Mouse (Mus musculus): ENCODE data around the gene Atf7. TPM values are rescaled to one million over a fixed set of nuclear protein-coding genes. Genes with fewer than 3 reads are reported as not detected.
"Not testable (repeated sequence)": the region's sequence is repeated elsewhere in the genome, so short reads cannot be mapped to it uniquely, and the experiment has no call there.

The Atf7 gene
- polyA plus RNA-seq, 1 experiment from 2014 or later = 36.5 TPM

DNA sequence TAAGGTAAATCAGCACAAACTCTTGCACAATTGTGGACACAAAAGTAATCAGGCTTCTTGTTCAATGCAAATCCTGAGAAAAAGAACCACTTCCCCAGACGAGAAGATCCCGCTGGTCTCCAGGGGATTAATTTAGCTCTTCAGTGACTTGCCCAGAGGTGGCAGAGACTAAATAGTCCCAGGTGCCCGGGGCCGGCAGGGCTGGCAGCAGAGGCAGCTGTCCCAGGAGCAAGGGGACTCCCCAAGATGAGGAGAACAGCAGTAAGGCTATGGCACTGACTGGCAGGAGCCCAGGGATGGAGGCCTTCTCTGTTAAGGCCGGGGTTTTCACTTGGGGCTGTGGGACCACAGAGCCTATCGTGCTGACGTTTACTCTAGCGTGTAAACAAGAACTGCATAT is 38.6 kb upstream of the Atf7 start:
- Histone ChIP-seq H3K27ac (ENCODE audit: low read depth) (no peak overlapping the region), H3K9me3 (ENCODE audit: control insufficient read depth, low read length) (no peaks in the 10 kb centered on the region), H3K9ac (ENCODE audit: low read length) (no peak overlapping the region), H3K4me2 (ENCODE audit: low read length) (no peak overlapping the region), H3K4me3 (ENCODE audit: low read depth, low read length) (no peak overlapping the region), H3K36me3 (ENCODE audit: control insufficient read depth, insufficient read depth, low read length) (peaks cover 83% of the 10 kb centered on the region), H3K4me1 (replicated peaks; ENCODE audit: control insufficient read depth, insufficient read depth, low read length) (no peaks in the 10 kb centered on the region), H3K27me3 (replicated peaks; ENCODE audit: control insufficient read depth, insufficient read depth, low read length) (no peaks in the 10 kb centered on the region)
- DNase-seq (ENCODE audit: low spot score) (no peak), ATAC-seq (replicated peaks; ENCODE audit: low FRiP score, low TSS enrichment, low read depth) (no peak)
- WGBS = 92% methylated on average over 8 of the region's 8 CpGs

DNA sequence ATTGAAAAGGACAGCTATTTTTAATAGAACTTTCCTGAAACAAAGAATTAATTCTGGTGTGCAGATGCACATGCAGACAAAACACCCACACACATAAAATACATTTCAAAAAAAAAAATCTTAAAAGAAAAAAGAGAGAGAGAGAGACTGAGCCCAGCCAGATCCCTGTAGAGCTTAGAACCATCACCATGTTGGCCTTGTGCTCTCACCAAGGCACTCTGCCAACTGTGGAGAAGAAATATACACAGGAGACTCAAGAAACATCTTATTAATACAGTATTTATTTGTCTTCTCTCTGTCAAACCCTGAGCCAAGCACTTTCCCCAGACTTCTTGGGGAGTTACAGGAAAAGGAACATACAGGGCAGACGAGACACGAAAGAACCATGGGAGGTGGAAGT is 37.3 kb upstream of the Atf7 start:
- no CpG with 5 or more reads among the region's 2 CpGs for WGBS
- H3K9ac ChIP-seq (ENCODE audit: low read length); H3K9me3 ChIP-seq (ENCODE audit: control insufficient read depth, low read length); DNase-seq (ENCODE audit: low spot score); H3K4me3 ChIP-seq (ENCODE audit: low read depth, low read length); H3K4me1 ChIP-seq (replicated peaks; ENCODE audit: control insufficient read depth, insufficient read depth, low read length); ATAC-seq (replicated peaks; ENCODE audit: low FRiP score, low TSS enrichment, low read depth); H3K27me3 ChIP-seq (replicated peaks; ENCODE audit: control insufficient read depth, insufficient read depth, low read length); H3K27ac ChIP-seq (ENCODE audit: low read depth); H3K4me2 ChIP-seq (ENCODE audit: low read length): not testable (repeated sequence)
- peaks cover 71% of the 10 kb centered on the region for H3K36me3 ChIP-seq (ENCODE audit: control insufficient read depth, insufficient read depth, low read length)

DNA sequence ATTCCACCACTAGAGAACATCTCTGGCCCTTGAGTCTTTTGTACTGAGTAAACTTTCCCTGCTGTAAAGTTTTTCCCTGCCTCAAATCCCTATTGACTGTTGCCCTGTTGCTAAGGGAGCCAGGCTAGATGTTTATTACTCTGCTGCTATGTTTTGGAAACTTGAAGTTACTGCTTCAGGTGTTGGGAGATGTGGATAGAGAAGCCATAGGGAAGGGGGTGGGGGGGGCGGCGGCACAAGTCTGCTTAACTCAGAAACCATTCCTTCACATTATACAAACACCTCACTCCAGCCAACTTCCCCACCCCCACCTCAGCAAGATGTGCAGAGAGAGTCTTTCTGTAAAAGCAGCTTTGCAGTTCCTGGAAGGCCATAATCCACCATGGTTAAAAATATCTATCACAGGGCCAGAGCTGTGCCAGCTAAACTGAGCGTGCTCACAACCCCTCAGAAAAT is 32.7 kb upstream of the Atf7 start:
- WGBS = 22% methylated on average over 3 of the region's 3 CpGs
- ATAC-seq (replicated peaks; ENCODE audit: low FRiP score, low TSS enrichment, low read depth) = no peak; the same call in 1 of the 2 replicates
- H3K27ac ChIP-seq (ENCODE audit: low read depth) = peak overlapping the region; percentile 70

DNA sequence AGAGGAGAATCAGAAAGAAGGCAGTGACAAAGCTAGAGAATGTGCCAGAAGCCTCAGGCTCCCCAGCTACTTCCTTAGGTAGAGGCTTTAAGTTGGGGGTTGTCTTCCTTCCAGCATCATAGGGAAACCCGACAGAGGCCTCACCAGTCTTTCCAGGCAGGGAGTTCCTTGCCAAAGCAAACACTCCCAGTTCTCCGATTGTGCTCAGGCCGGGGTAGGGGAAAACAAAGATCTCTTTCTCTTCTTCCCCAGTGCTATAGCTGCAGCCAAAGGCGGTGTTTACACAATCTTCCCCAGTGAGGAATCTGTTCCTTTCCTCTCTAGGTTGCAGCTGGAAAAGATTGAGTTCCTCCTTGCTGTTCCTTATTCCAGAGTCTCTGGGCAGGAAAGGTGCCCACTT is 31.4 kb upstream of the Atf7 start:
- Histone ChIP-seq H3K36me3 (ENCODE audit: control insufficient read depth, insufficient read depth, low read length) (peaks cover 14% of the 10 kb centered on the region), H3K4me1 (replicated peaks; ENCODE audit: control insufficient read depth, insufficient read depth, low read length) (peaks cover 21% of the 10 kb centered on the region), H3K4me3 (ENCODE audit: low read depth, low read length) (no peak overlapping the region), H3K27me3 (replicated peaks; ENCODE audit: control insufficient read depth, insufficient read depth, low read length) (no peaks in the 10 kb centered on the region), H3K4me2 (ENCODE audit: low read length) (peak overlapping the region; percentile 1; the same call in 1 of the 2 replicates), H3K9me3 (ENCODE audit: control insufficient read depth, low read length) (no peaks in the 10 kb centered on the region), H3K27ac (ENCODE audit: low read depth) (peak overlapping the region; percentile 70), H3K9ac (ENCODE audit: low read length) (no peak overlapping the region)
- 7% methylated on average over 4 of the region's 4 CpGs for WGBS
- ATAC-seq (replicated peaks; ENCODE audit: low FRiP score, low TSS enrichment, low read depth) (0 out of 2 replicates have a peak, but pooled peaks have one; percentile 70), DNase-seq (ENCODE audit: low spot score) (peak; percentile 70)

More for the DNA sequence above, 32.7 kb upstream of the Atf7 start:
- no peaks in the 10 kb centered on the region for H3K9me3 ChIP-seq (ENCODE audit: control insufficient read depth, low read length)
- peaks cover 25% of the 10 kb centered on the region for H3K36me3 ChIP-seq (ENCODE audit: control insufficient read depth, insufficient read depth, low read length)
- H3K4me1 ChIP-seq (replicated peaks; ENCODE audit: control insufficient read depth, insufficient read depth, low read length) = peaks cover 21% of the 10 kb centered on the region
- peak; percentile 63 for DNase-seq (ENCODE audit: low spot score)
- no peaks in the 10 kb centered on the region for H3K27me3 ChIP-seq (replicated peaks; ENCODE audit: control insufficient read depth, insufficient read depth, low read length)
- no peak overlapping the region for H3K9ac ChIP-seq (ENCODE audit: low read length)
- H3K4me3 ChIP-seq (ENCODE audit: low read depth, low read length) = no peak overlapping the region
- no peak overlapping the region for H3K4me2 ChIP-seq (ENCODE audit: low read length)

DNA sequence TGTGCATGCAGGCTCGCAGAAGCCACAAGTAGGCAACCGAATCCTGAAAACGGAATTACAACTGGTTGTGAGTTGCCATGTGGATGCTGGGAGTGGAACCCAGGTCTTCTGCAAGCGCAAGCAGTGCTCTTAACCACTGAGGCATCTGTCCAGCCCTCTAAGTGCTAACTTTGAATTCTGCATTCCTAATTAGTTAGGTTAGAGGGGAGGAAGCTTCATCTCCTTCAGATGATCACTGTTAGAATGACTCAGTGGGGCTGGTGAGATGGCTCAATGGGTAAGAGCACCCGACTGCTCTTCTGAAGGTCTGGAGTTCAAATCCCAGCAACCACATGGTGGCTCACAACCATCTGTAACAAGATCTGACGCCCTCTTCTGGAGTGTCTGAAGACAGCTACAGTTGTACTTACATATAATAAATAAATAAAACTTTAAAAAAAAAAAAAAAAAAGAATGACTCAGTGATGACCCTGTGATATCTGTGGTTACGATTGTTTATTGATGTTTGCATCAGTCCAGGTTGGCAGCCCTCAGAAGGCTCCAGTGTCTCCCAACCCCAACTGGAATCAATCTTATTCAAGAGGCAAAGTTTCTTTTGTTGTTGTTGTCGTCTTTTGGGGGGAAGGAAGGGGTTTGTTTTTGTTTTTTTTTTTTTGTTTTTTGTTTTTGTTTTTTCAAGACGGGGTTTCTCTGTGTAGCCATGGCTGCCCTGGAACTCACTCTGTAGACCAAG is 26.8 kb upstream of the Atf7 start:
- not testable (repeated sequence) for H3K27me3 ChIP-seq (replicated peaks; ENCODE audit: control insufficient read depth, insufficient read depth, low read length)
- 84% methylated on average over 8 of the region's 9 CpGs for WGBS

DNA sequence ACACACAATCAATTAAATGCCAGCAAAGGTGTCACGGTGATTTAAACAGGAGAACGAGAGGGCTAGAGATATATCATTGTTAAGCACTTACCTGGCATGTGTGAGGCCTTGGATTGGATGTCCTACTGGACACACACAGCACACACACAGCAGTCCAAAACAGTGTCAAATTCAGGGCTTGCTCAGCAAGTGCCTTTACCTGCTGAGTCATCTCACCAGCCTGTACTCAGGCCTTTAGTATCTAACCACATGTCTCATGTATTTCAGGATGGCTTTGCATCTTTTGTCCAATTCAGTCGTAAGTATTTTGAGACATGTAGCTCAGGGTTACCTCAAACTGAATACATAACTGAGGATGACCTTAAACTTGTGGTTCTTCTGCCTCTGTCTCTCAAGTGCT is 25.8 kb upstream of the Atf7 start:
- Histone ChIP-seq H3K4me2 (ENCODE audit: low read length) (no peak overlapping the region), H3K4me1 (replicated peaks; ENCODE audit: control insufficient read depth, insufficient read depth, low read length) (peaks cover under 1% of the 10 kb centered on the region; the same call in 1 of the 2 replicates), H3K9me3 (ENCODE audit: control insufficient read depth, low read length) (no peaks in the 10 kb centered on the region), H3K4me3 (ENCODE audit: low read depth, low read length) (no peak overlapping the region), H3K36me3 (ENCODE audit: control insufficient read depth, insufficient read depth, low read length) (no peaks in the 10 kb centered on the region), H3K27me3 (replicated peaks; ENCODE audit: control insufficient read depth, insufficient read depth, low read length) (no peaks in the 10 kb centered on the region), H3K27ac (ENCODE audit: low read depth) (no peak overlapping the region), H3K9ac (ENCODE audit: low read length) (no peak overlapping the region)
- DNase-seq (ENCODE audit: low spot score) (no peak), ATAC-seq (replicated peaks; ENCODE audit: low FRiP score, low TSS enrichment, low read depth) (no peak)
- 73% methylated on average over 3 of the region's 3 CpGs for WGBS

More for the DNA sequence above, 26.8 kb upstream of the Atf7 start:
- not testable (repeated sequence) for DNase-seq (ENCODE audit: low spot score); H3K9me3 ChIP-seq (ENCODE audit: control insufficient read depth, low read length); H3K27ac ChIP-seq (ENCODE audit: low read depth); H3K4me2 ChIP-seq (ENCODE audit: low read length); ATAC-seq (replicated peaks; ENCODE audit: low FRiP score, low TSS enrichment, low read depth); H3K36me3 ChIP-seq (ENCODE audit: control insufficient read depth, insufficient read depth, low read length); H3K9ac ChIP-seq (ENCODE audit: low read length); H3K4me3 ChIP-seq (ENCODE audit: low read depth, low read length); H3K4me1 ChIP-seq (replicated peaks; ENCODE audit: control insufficient read depth, insufficient read depth, low read length)

DNA sequence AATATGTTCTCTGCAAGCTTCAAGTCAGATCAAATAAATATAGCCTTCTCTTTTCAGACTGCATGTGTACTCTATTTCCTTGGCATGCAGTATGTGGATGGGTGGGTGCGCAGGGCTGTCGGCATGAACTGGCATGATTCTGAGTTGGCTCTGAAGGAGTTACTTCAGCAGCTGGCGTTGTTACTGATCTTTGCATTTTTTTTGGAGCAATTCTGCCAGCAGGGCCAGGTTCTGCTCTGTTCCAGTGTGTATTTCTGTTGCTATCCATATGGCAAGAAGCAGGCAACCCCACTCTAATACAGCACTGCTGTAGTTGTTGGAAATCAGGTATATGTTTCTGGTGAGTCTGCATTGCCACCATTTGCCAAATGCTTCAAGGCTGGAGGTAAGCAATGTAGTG is 10.6 kb upstream of the Atf7 start:
- no peak overlapping the region for H3K27ac ChIP-seq (ENCODE audit: low read depth)
- no peaks in the 10 kb centered on the region for H3K9me3 ChIP-seq (ENCODE audit: control insufficient read depth, low read length)
- ATAC-seq (replicated peaks; ENCODE audit: low FRiP score, low TSS enrichment, low read depth) (no peak), DNase-seq (ENCODE audit: low spot score) (no peak)
- no peaks in the 10 kb centered on the region for H3K27me3 ChIP-seq (replicated peaks; ENCODE audit: control insufficient read depth, insufficient read depth, low read length)
- H3K4me2 ChIP-seq (ENCODE audit: low read length) = no peak overlapping the region
- no peak overlapping the region for H3K9ac ChIP-seq (ENCODE audit: low read length)
- H3K4me3 ChIP-seq (ENCODE audit: low read depth, low read length) = no peak overlapping the region
- WGBS = 82% methylated on average over 3 of the region's 3 CpGs
- H3K36me3 ChIP-seq (ENCODE audit: control insufficient read depth, insufficient read depth, low read length) = no peaks in the 10 kb centered on the region
- H3K4me1 ChIP-seq (replicated peaks; ENCODE audit: control insufficient read depth, insufficient read depth, low read length) = no peaks in the 10 kb centered on the region

DNA sequence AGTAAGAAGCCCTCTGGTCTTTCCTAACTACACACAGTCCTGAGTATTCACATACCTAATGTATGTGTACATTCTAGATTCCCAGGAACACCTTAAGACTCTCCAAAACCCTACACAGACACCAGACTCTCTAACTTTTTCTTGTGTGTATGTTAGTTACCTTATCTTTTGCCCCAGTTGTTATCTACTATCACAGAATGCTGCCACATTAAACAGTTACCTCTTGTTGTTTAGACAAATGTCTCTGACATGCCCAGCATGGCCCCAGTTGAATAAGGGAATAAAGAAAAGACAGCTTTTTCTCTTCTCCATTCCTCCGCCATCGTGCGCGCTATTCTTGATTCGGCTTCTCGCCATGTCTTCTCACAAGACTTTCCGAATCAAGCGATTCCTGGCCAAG is 9.4 kb upstream of the Atf7 start:
- no peak for ATAC-seq (replicated peaks; ENCODE audit: low FRiP score, low TSS enrichment, low read depth)
- H3K4me2 ChIP-seq (ENCODE audit: low read length) = no peak overlapping the region
- DNase-seq (ENCODE audit: low spot score) = no peak
- H3K27me3 ChIP-seq (replicated peaks; ENCODE audit: control insufficient read depth, insufficient read depth, low read length) = no peaks in the 10 kb centered on the region
- WGBS = 91% methylated on average over 8 of the region's 8 CpGs
- no peak overlapping the region for H3K9ac ChIP-seq (ENCODE audit: low read length)
- no peak overlapping the region for H3K27ac ChIP-seq (ENCODE audit: low read depth)
- H3K9me3 ChIP-seq (ENCODE audit: control insufficient read depth, low read length) = 0 out of 2 replicates have a peak, but pooled peaks cover under 1% of the 10 kb centered on the region
- H3K36me3 ChIP-seq (ENCODE audit: control insufficient read depth, insufficient read depth, low read length) = no peaks in the 10 kb centered on the region
- H3K4me3 ChIP-seq (ENCODE audit: low read depth, low read length) = no peak overlapping the region
- no peaks in the 10 kb centered on the region for H3K4me1 ChIP-seq (replicated peaks; ENCODE audit: control insufficient read depth, insufficient read depth, low read length)

DNA sequence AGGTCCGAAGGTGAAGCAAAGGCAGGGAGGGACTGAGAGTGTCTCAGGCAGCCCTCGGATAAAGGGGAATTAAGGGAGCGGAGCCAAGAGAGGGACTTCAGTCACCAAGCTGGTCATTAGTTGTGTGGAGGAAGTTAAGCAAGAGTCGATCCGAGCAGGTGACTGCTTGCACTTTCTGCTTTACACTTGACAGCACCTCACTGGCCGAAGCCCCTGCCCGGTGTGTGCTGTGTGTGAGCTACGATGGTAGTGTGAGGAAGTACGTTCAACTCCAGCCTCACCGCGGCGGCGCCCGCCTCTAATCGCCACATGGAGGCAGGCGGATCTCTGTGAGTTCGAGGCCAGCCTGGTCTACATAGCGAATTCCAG is 407 bp upstream of the Atf7 start:
- WGBS = 1% methylated on average over 18 of the region's 18 CpGs
- no peak for DNase-seq (ENCODE audit: low spot score)
- ATAC-seq (replicated peaks; ENCODE audit: low FRiP score, low TSS enrichment, low read depth) = no peak; the same call in 1 of the 2 replicates

More for the DNA sequence above, 407 bp upstream of the Atf7 start:
- Histone ChIP-seq H3K9ac (ENCODE audit: low read length) (peak overlapping the region; percentile 62), H3K36me3 (ENCODE audit: control insufficient read depth, insufficient read depth, low read length) (no peaks in the 10 kb centered on the region), H3K27me3 (replicated peaks; ENCODE audit: control insufficient read depth, insufficient read depth, low read length) (no peaks in the 10 kb centered on the region), H3K4me1 (replicated peaks; ENCODE audit: control insufficient read depth, insufficient read depth, low read length) (peaks cover 17% of the 10 kb centered on the region), H3K4me3 (ENCODE audit: low read depth, low read length) (peak overlapping the region; percentile 81), H3K27ac (ENCODE audit: low read depth) (peak overlapping the region; percentile 97), H3K9me3 (ENCODE audit: control insufficient read depth, low read length) (0 out of 2 replicates have a peak, but pooled peaks cover 2% of the 10 kb centered on the region), H3K4me2 (ENCODE audit: low read length) (peak overlapping the region; percentile 91)

Measured in intestine, embryonic 14.5 days (tissue).